Mouse (Mus musculus): ENCODE results near the gene Tssk1. TPM values are rescaled to one million over a fixed set of nuclear protein-coding genes. Genes with fewer than 3 reads are reported as not detected.

The Tssk1 gene
- total and polyA plus RNA-seq, 2 experiments from 2014 or later: 0.04 TPM; not detected in 1

DNA sequence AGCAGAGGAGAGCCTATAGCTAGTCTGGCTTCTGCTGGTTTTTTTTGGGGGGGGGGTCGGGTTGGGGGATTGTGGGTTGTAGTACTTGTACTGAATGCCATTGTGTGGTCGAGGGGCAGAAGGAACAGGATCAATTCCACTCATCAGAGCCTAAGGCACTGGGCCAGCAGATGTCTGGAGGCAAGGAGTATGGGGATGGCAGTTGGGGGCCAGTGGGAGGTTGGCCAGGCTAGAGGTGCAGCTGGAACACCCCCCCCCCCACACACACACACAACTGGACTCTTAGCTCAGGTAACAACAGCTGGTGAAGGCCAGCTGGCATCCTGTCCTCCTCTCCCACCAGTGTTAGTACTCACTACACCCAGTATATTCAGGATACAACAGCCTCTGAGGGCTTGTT is 35.2 kb downstream of the Tssk1 start:
- no peaks in the 10 kb centered on the region for H3K27me3 ChIP-seq (ENCODE audit: insufficient read depth, low read length)
- no peak overlapping the region for H3K4me3 ChIP-seq (ENCODE audit: low read length)
- no peak for TF ChIP-seq CTCF (IDR thresholded peaks at IDR 0.05; ENCODE audit: low read depth)
- H3K4me2 ChIP-seq (ENCODE audit: low read depth, low read length): no peak overlapping the region
- ATAC-seq (peak; percentile 3), DNase-seq (ENCODE audit: low spot score) (no peak)
- peak overlapping the region; percentile 84 for H3K27ac ChIP-seq
- H3K36me3 ChIP-seq (ENCODE audit: insufficient read depth, low read length): peaks cover 15% of the 10 kb centered on the region; the same call in 1 of the 2 replicates
- peaks cover 11% of the 10 kb centered on the region for H3K4me1 ChIP-seq (ENCODE audit: insufficient read depth, low read length)
- WGBS: 9% methylated on average over 2 of the region's 2 CpGs
- no peak overlapping the region for H3K9ac ChIP-seq (replicated peaks; ENCODE audit: low read length)
- no peaks in the 10 kb centered on the region for H3K9me3 ChIP-seq (ENCODE audit: low read length)

- H3K4me2 ChIP-seq (ENCODE audit: low read depth, low read length): no peak overlapping the region
- no peaks in the 10 kb centered on the region for H3K27me3 ChIP-seq (ENCODE audit: insufficient read depth, low read length)
- no peak overlapping the region for H3K9ac ChIP-seq (replicated peaks; ENCODE audit: low read length)
- H3K27ac ChIP-seq: peak overlapping the region; percentile 84; the same call in 1 of the 2 replicates
- H3K36me3 ChIP-seq (ENCODE audit: insufficient read depth, low read length): peaks cover 15% of the 10 kb centered on the region; the same call in 1 of the 2 replicates
- no peak for DNase-seq (ENCODE audit: low spot score)
- no peak overlapping the region for H3K4me3 ChIP-seq (ENCODE audit: low read length)
- no peaks in the 10 kb centered on the region for H3K9me3 ChIP-seq (ENCODE audit: low read length)
- ATAC-seq: no peak
- H3K4me1 ChIP-seq (ENCODE audit: insufficient read depth, low read length): peaks cover 11% of the 10 kb centered on the region
- 47% methylated on average over 2 of the region's 2 CpGs for WGBS
- no peak for TF ChIP-seq CTCF (IDR thresholded peaks at IDR 0.05; ENCODE audit: low read depth)
Measured at GRCm38 (mm10) chr16:17929631-17930030, 35.6 kb downstream of the Tssk1 start.

DNA sequence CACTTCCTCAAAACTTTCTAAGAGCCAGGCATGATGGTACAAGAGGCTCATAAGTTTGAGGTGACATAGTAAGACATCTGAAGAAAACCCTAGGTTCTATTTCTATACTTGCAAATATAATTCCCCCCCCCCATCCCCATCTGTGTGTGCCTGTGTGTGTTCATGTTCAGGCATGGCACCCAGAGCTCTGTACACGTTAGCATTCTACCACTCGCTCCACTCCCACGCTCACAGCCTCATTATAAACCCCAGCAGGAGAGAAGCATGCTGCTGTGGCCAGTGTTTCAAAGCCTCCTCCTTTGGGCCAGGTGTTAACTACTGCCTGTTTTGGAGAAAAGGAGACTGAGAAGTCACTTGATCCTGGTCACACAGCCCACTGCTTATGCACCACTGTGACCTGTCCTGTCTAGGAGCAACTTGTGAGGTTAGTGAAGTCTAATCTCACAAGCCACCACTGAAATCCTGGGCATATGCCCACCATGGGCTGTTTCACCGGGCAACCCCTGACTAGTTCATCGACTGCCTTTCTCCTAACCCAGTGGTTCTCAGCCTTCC is 38.0 kb downstream of the Tssk1 start:
- Histone ChIP-seq H3K27ac (no peak overlapping the region), H3K4me2 (ENCODE audit: low read depth, low read length) (no peak overlapping the region), H3K27me3 (ENCODE audit: insufficient read depth, low read length) (0 out of 2 replicates have a peak, but pooled peaks cover 4% of the 10 kb centered on the region), H3K4me1 (ENCODE audit: insufficient read depth, low read length) (peaks cover 3% of the 10 kb centered on the region), H3K4me3 (ENCODE audit: low read length) (no peak overlapping the region), H3K9ac (replicated peaks; ENCODE audit: low read length) (no peak overlapping the region), H3K9me3 (ENCODE audit: low read length) (no peaks in the 10 kb centered on the region), H3K36me3 (ENCODE audit: insufficient read depth, low read length) (no peaks in the 10 kb centered on the region)
- no peak for TF ChIP-seq CTCF (IDR thresholded peaks at IDR 0.05; ENCODE audit: low read depth)
- ATAC-seq (no peak), DNase-seq (ENCODE audit: low spot score) (no peak)
- WGBS: 72% methylated on average over 5 of the region's 5 CpGs

GRCm38 (mm10) chr16:17933594-17934444 is 39.8 kb downstream of the Tssk1 start:
- DNase-seq (ENCODE audit: low spot score): no peak
- H3K9me3 ChIP-seq (ENCODE audit: low read length): no peaks in the 10 kb centered on the region
- no peak overlapping the region for H3K9ac ChIP-seq (replicated peaks; ENCODE audit: low read length)
- H3K4me3 ChIP-seq (ENCODE audit: low read length): no peak overlapping the region
- TF ChIP-seq CTCF (IDR thresholded peaks at IDR 0.05; ENCODE audit: low read depth): no peak
- no peak overlapping the region for H3K27ac ChIP-seq
- no peak overlapping the region for H3K4me2 ChIP-seq (ENCODE audit: low read depth, low read length)
- no peaks in the 10 kb centered on the region for H3K36me3 ChIP-seq (ENCODE audit: insufficient read depth, low read length)
- H3K4me1 ChIP-seq (ENCODE audit: insufficient read depth, low read length): no peaks in the 10 kb centered on the region
- no peak for ATAC-seq
- WGBS: 69% methylated on average over 9 of the region's 9 CpGs
- H3K27me3 ChIP-seq (ENCODE audit: insufficient read depth, low read length): 0 out of 2 replicates have a peak, but pooled peaks cover 4% of the 10 kb centered on the region

- H3K27ac ChIP-seq: no peak overlapping the region
- H3K4me2 ChIP-seq (ENCODE audit: low read depth, low read length): no peak overlapping the region
- no peaks in the 10 kb centered on the region for H3K9me3 ChIP-seq (ENCODE audit: low read length)
- ATAC-seq (no peak), DNase-seq (ENCODE audit: low spot score) (no peak)
- no peak overlapping the region for H3K9ac ChIP-seq (replicated peaks; ENCODE audit: low read length)
- H3K4me1 ChIP-seq (ENCODE audit: insufficient read depth, low read length): no peaks in the 10 kb centered on the region
- peak; percentile 15; the same call in 1 of the 2 replicates for TF ChIP-seq CTCF (IDR thresholded peaks at IDR 0.05; ENCODE audit: low read depth)
- WGBS: 64% methylated on average over 3 of the region's 3 CpGs
- 0 out of 2 replicates have a peak, but pooled peaks cover 4% of the 10 kb centered on the region for H3K27me3 ChIP-seq (ENCODE audit: insufficient read depth, low read length)
- no peak overlapping the region for H3K4me3 ChIP-seq (ENCODE audit: low read length)
- no peaks in the 10 kb centered on the region for H3K36me3 ChIP-seq (ENCODE audit: insufficient read depth, low read length)
Measured at GRCm38 (mm10) chr16:17934445-17934910, 40.5 kb downstream of the Tssk1 start.

DNA sequence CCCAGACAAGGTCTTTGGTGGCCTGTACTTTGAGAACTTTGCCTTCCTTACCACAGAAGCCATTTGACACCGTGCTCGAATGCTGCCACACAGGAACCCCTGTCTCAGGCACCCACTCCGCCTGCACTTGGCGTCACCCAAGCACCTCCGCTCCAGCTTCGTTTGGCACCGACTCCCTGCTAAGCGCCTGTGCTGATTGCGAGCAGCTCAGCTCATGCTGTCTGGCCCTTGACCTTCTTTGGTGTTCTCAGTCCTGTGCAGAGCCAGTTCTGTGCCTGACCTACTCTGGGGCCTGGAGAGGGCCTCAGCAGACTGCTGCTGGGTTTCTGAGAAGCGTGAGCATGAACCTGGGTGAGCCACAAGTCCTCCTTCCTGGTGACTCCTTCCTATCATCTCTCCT is 42.8 kb downstream of the Tssk1 start:
- ATAC-seq (no peak), DNase-seq (ENCODE audit: low spot score) (no peak)
- Histone ChIP-seq H3K36me3 (ENCODE audit: insufficient read depth, low read length) (no peaks in the 10 kb centered on the region), H3K4me2 (ENCODE audit: low read depth, low read length) (no peak overlapping the region), H3K27ac (no peak overlapping the region), H3K4me1 (ENCODE audit: insufficient read depth, low read length) (no peaks in the 10 kb centered on the region), H3K27me3 (ENCODE audit: insufficient read depth, low read length) (0 out of 2 replicates have a peak, but pooled peaks cover 4% of the 10 kb centered on the region), H3K9me3 (ENCODE audit: low read length) (no peaks in the 10 kb centered on the region), H3K4me3 (ENCODE audit: low read length) (no peak overlapping the region), H3K9ac (replicated peaks; ENCODE audit: low read length) (no peak overlapping the region)
- no peak for TF ChIP-seq CTCF (IDR thresholded peaks at IDR 0.05; ENCODE audit: low read depth)
- 82% methylated on average over 10 of the region's 10 CpGs for WGBS

Measured in hindbrain, postnatal 0 days (tissue).